Mouse (Mus musculus) myocyte (in vitro differentiated cells): ENCODE data around the gene Unc5c.

Experiments used
- CEBPB ChIP-seq: IDR thresholded peaks from 2 replicates; pipeline ENCODE4 v1.6.1; 2011; ENCODE audit warnings: mild to moderate bottlenecking, moderate library complexity; ENCODE audit not compliant: poor library complexity, insufficient read depth, severe bottlenecking
- E2F4 ChIP-seq: IDR thresholded peaks from one replicate; pipeline ENCODE4 v1.6.1; 2011; ENCODE audit warnings: mild to moderate bottlenecking, control low read depth, moderate library complexity; ENCODE audit not compliant: insufficient read depth
- MAX ChIP-seq: IDR thresholded peaks from one replicate; pipeline ENCODE4 v1.6.1; 2011; ENCODE audit warnings: low read depth, mild to moderate bottlenecking, control low read depth
- MYOD1 ChIP-seq, 3 experiments: IDR thresholded peaks; one replicate each; pipeline ENCODE4 v1.6.1; 2011; ENCODE audit warnings: control low read depth in 2 of 3, low read depth in 2 of 3, mild to moderate bottlenecking in 2 of 3, moderate library complexity in 1 of 3; ENCODE audit not compliant: insufficient read length in 2 of 3, control insufficient read depth in 1 of 3
- MYOG ChIP-seq, 3 experiments: IDR thresholded peaks; one replicate each; pipeline ENCODE4 v1.6.1; 2011; ENCODE audit warnings: control low read depth in 2 of 3, low read depth in 2 of 3, mild to moderate bottlenecking in 2 of 3; ENCODE audit not compliant: insufficient read length in 2 of 3, control insufficient read depth in 1 of 3, insufficient read depth in 1 of 3
- POLR2A ChIP-seq: IDR thresholded peaks from one replicate; pipeline ENCODE4 v1.6.1; 2011; ENCODE audit warnings: low read depth, mild to moderate bottlenecking, control low read depth, moderate library complexity; ENCODE audit not compliant: insufficient read length
- POLR2AphosphoS2 ChIP-seq: IDR thresholded peaks from one replicate; pipeline ENCODE4 v1.6.1; 2011; ENCODE audit warnings: low read depth, control low read depth; ENCODE audit not compliant: insufficient read length
- REST ChIP-seq: IDR thresholded peaks from one replicate; pipeline ENCODE4 v1.6.1; 2011; ENCODE audit warnings: mild to moderate bottlenecking, control low read depth, moderate library complexity; ENCODE audit not compliant: insufficient read depth, insufficient read length
- SRF ChIP-seq: IDR thresholded peaks from one replicate; pipeline ENCODE4 v1.6.1; 2011; ENCODE audit warnings: low read depth; ENCODE audit not compliant: control insufficient read depth, insufficient read length
- TCF12 ChIP-seq: IDR thresholded peaks from one replicate; pipeline ENCODE4 v1.6.1; 2011; ENCODE audit warnings: mild to moderate bottlenecking, control low read depth; ENCODE audit not compliant: poor library complexity, insufficient read depth, severe bottlenecking
- TCF3 ChIP-seq: IDR thresholded peaks from one replicate; pipeline ENCODE4 v1.6.1; 2011; ENCODE audit warnings: low read depth, control low read depth; ENCODE audit not compliant: insufficient read length
- USF1 ChIP-seq: IDR thresholded peaks from one replicate; pipeline ENCODE4 v1.6.1; 2011; ENCODE audit warnings: low read depth, mild to moderate bottlenecking, control low read depth, moderate library complexity

GRCm38 (mm10) chr3:141498348-141499056, 33.5 kb downstream of the Unc5c start:
- TF ChIP-seq CEBPB, result no peak
- no peak for TF ChIP-seq E2F4
- no peak for TF ChIP-seq TCF3
- TF ChIP-seq MYOG (IDR thresholded peaks at IDR 0.05; ENCODE audit: control insufficient read depth in 1 of 3, insufficient read depth in 1 of 3, insufficient read length in 2 of 3, low read depth in 2 of 3), result no peak
- no peak for TF ChIP-seq POLR2A
- no peak for TF ChIP-seq SRF
- no peak for TF ChIP-seq USF1
- no peak for TF ChIP-seq TCF12
- TF ChIP-seq MAX, result no peak
- TF ChIP-seq POLR2AphosphoS2, result no peak
- TF ChIP-seq MYOD1 (IDR thresholded peaks at IDR 0.05; ENCODE audit: control insufficient read depth in 1 of 3, insufficient read length in 2 of 3, low read depth in 2 of 3), result no peak
- no peak for TF ChIP-seq REST
